Mouse (Mus musculus): ENCODE data around the gene Aipl1. TPM values are rescaled to one million over a fixed set of nuclear protein-coding genes. Genes with fewer than 3 reads are reported as not detected.

The Aipl1 gene
- total and polyA plus RNA-seq, 3 experiments, result 0.71 to 0.93 (median 0.81) TPM

DNA sequence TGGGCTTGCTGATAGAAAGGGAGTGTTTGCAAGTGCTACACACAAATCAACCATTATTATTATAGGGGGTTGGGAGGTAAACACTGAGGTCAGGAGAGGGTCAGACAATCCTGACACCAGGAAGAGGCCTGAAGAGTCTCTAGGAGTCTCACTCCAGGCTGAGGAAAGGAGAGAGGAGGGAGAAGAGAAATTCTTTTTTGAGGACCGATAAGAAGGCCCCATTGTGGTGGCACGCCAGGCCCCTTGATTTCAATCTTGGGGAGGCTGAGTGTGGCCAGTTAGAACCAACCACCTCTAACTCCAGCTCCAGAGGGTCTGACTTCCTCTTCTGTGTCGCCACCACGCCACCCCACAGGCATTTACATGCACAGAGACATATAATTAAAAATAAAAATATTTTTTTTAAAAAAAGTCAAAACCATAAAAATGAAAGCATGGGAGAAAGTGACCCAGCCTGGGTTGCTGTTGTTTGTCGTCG lies 4.0 kb upstream of the Aipl1 start:
- Histone ChIP-seq H3K4me1 (ENCODE audit: control insufficient read depth in 1 of 2, insufficient read depth in 2 of 2) (peaks cover 17 to 56% of the 10 kb centered on the region in 2 experiments), H3K4me2 (ENCODE audit: insufficient read depth, low read depth, poor library complexity, severe bottlenecking) (peak overlapping the region; percentile 76), H3K36me3 (replicated peaks in 1 of 2; ENCODE audit: control insufficient read depth in 1 of 2, insufficient read depth in 1 of 2, low read length in 1 of 2) (peaks cover 10 to 29% of the 10 kb centered on the region in 2 experiments), H3K9ac (ENCODE audit: insufficient read depth, low read depth) (peak overlapping the region; percentile 13), H3K4me3 (replicated peaks in 1 of 3; ENCODE audit: low read depth in 2 of 3, low read length in 2 of 3, poor library complexity in 1 of 3) (peak overlapping the region; percentile 69 to 92 (median 73)), H3K9me3 (replicated peaks; ENCODE audit: low read length) (no peaks in the 10 kb centered on the region), H3K27me3 (replicated peaks) (peaks cover 13% of the 10 kb centered on the region), H3K79me2 (replicated peaks; ENCODE audit: control insufficient read depth, extremely low read depth, insufficient read depth, poor library complexity, severe bottlenecking) (no peaks in the 10 kb centered on the region), H3K27ac (ENCODE audit: insufficient read depth, low read depth) (no peak overlapping the region)
- dilution Hi-C loops (cut with MboI; ENCODE audit: extremely low pct_ligation_motif_present, extremely low pct_unique_long_range_greater_than_20kb, low sequenced_read_pairs) (no loop called here), in situ Hi-C loops (cut with MboI; ENCODE audit: low pct_ligation_motif_present, low pct_unique_long_range_greater_than_20kb, low sequenced_read_pairs) (loop anchor here (25.0 kb wide), 1 partner anchor 479 kb away; no protein-coding TSS in a partner anchor)
- DNase-seq (ENCODE audit: extremely low read depth), result no peak
- TF ChIP-seq USF1 (IDR thresholded peaks at IDR 0.05; ENCODE audit: low read depth, low read length) (no peak), ZNF384 (IDR thresholded peaks at IDR 0.05; ENCODE audit: low read depth, low read length) (0 out of 2 replicates have a peak, but pooled peaks have one; percentile 26)

DNA sequence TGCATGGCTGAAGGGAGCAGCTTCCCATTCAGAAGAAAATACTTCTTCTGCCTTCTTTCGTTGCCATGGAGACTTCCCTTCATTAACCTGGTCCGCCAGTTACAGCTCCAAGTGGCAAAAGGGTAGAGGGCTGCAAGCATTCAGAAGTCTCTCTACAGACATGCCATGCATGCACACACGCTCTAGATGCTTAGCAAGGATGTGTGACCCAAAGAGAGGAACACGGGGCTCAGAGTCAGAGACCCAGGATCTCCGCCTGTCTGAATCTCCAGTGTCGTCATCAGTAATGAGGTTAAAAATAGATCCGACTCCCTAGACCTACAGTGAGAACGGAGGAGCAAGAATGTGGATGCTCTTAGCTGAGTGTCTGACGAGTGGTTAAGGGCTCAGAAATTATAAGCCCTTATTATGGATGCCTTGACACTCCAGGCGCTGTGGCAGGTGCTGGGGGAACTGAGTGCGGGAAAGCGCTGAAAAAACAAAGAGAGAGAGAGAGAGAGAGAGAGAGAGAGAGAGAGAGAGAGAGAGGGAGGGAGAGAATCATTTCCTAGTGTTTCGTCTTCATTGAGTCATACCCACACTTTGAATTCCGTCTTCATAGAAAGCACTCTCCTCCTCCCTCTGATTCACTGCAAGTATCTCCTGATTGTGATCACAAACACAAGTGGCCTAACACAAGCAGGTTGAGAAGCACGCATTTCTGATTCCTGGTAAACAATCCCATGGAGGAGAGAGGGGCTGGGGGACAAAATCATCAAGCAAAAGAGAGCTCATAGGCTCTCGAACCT lies 2.5 kb upstream of the Aipl1 start:
- Histone ChIP-seq H3K27me3 (replicated peaks) (peaks cover 13% of the 10 kb centered on the region), H3K9ac (ENCODE audit: insufficient read depth, low read depth) (no peak overlapping the region), H3K27ac (ENCODE audit: insufficient read depth, low read depth) (no peak overlapping the region), H3K79me2 (replicated peaks; ENCODE audit: control insufficient read depth, extremely low read depth, insufficient read depth, poor library complexity, severe bottlenecking) (no peaks in the 10 kb centered on the region), H3K4me2 (ENCODE audit: insufficient read depth, low read depth, poor library complexity, severe bottlenecking) (no peak overlapping the region), H3K9me3 (replicated peaks; ENCODE audit: low read length) (no peaks in the 10 kb centered on the region), H3K4me1 (ENCODE audit: control insufficient read depth in 1 of 2, insufficient read depth in 2 of 2) (peaks cover 14 to 43% of the 10 kb centered on the region in 2 experiments), H3K4me3 (replicated peaks in 1 of 3; ENCODE audit: low read depth in 2 of 3, low read length in 2 of 3, poor library complexity in 1 of 3) (no peak overlapping the region), H3K36me3 (replicated peaks in 1 of 2; ENCODE audit: control insufficient read depth in 1 of 2, insufficient read depth in 1 of 2, low read length in 1 of 2) (peaks cover under 1 to 13% of the 10 kb centered on the region in 2 experiments)
- TF ChIP-seq IRF4 (IDR thresholded peaks at IDR 0.05; ENCODE audit: low read depth, low read length), result no peak
- no peak for TF ChIP-seq USF2 (conservative IDR thresholded peaks at IDR 0.05; ENCODE audit: low read depth, low read length)
- no peak for TF ChIP-seq TCF12 (IDR thresholded peaks at IDR 0.05; ENCODE audit: low read depth, low read length)
- TF ChIP-seq GABPA (IDR thresholded peaks at IDR 0.05; ENCODE audit: insufficient replicate concordance, low read depth, low read length), result no peak
- TF ChIP-seq MAX (IDR thresholded peaks at IDR 0.05; ENCODE audit: low read length), result no peak
- no peak for TF ChIP-seq ETS1 (conservative IDR thresholded peaks at IDR 0.05; ENCODE audit: low read depth, low read length)
- no peak for TF ChIP-seq ZKSCAN1 (IDR thresholded peaks at IDR 0.05; ENCODE audit: borderline replicate concordance, low read depth, low read length)
- no peak for TF ChIP-seq BHLHE40 (IDR thresholded peaks at IDR 0.05; ENCODE audit: low read depth, low read length)
- no peak for TF ChIP-seq HCFC1 (IDR thresholded peaks at IDR 0.05; ENCODE audit: low read depth, low read length)
- TF ChIP-seq CHD2 (IDR thresholded peaks at IDR 0.05; ENCODE audit: low read length), result no peak
- TF ChIP-seq JUN (IDR thresholded peaks at IDR 0.05; ENCODE audit: insufficient read depth, low read depth, low read length), result no peak
- TF ChIP-seq POLR2A (IDR thresholded peaks at IDR 0.05; ENCODE audit: low read depth, low read length), result no peak
- no peak for TF ChIP-seq ZC3H11A (IDR thresholded peaks at IDR 0.05; ENCODE audit: low read depth, low read length)
- dilution Hi-C loops (cut with MboI; ENCODE audit: extremely low pct_ligation_motif_present, extremely low pct_unique_long_range_greater_than_20kb, low sequenced_read_pairs), result no loop called here
- in situ Hi-C loops (cut with MboI; ENCODE audit: low pct_ligation_motif_present, low pct_unique_long_range_greater_than_20kb, low sequenced_read_pairs), result loop anchor here (5.0 to 25.0 kb wide), 2 partner anchors 477 to 702 kb away; no protein-coding TSS in a partner anchor
- DNase-seq (ENCODE audit: extremely low read depth), result no peak

Data from CH12.LX (cell line).